Mouse (Mus musculus): ENCODE results near the gene Tecr. TPM values are rescaled to one million over a fixed set of nuclear protein-coding genes. Genes with fewer than 3 reads are reported as not detected.

Gene Tecr
- total and polyA plus RNA-seq, 3 experiments = 74.2 to 229 TPM; not detected in 1

DNA sequence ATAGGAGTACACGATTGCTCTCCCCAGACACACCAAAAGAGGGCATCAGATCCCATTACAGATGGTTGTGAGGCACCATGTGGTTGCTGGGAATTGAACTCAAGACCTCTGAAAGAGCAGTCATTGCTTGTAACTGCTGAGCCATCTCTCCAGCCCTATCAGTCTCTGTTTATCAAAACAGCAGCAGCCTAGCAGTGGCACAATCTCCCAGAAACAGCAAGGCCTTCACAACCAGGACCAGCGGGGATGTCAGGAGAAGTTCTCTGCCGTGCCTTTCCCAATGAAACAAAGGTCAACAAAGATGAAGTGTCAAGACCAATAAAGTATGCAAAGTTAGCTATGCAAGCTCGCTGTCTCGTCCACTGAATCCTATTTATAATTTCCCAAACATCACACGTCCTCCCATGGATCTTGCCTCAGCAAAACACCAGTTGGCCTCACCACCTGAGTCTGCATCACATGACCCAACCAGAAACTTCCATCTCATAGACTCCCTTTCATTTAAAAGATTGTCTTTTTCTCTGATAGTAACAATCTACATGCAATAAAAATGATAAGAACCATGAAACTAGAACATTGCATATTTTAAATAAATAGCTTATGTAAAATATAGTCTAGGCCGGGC lies 24.4 kb upstream of the Tecr start:
- no peaks in the 10 kb centered on the region for H3K9me3 ChIP-seq (replicated peaks; ENCODE audit: insufficient read depth, low read length)
- no peaks in the 10 kb centered on the region for H3K27me3 ChIP-seq (ENCODE audit: control insufficient read depth in 1 of 2, insufficient read depth in 2 of 2, low read length in 2 of 2)
- TF ChIP-seq ZKSCAN1 (IDR thresholded peaks at IDR 0.05; ENCODE audit: low read depth, low read length) (no peak), USF1 (IDR thresholded peaks at IDR 0.05; ENCODE audit: low read depth, low read length) (peak; percentile 18; the same call in 1 of the 2 replicates)
- no peak overlapping the region for H3K9ac ChIP-seq (ENCODE audit: control insufficient read depth, low read depth, low read length, poor library complexity, severe bottlenecking)
- H3K27ac ChIP-seq (ENCODE audit: control insufficient read depth, low read depth, low read length) = no peak overlapping the region
- DNase-seq (ENCODE audit: low read depth, low spot score) = no peak
- H3K36me3 ChIP-seq (ENCODE audit: control insufficient read depth in 1 of 2, insufficient read depth in 2 of 2, low read length in 2 of 2) = no peaks in the 10 kb centered on the region
- H3K79me2 ChIP-seq (ENCODE audit: control insufficient read depth, insufficient read depth, low read length, poor library complexity) = no peaks in the 10 kb centered on the region
- H3K4me3 ChIP-seq (ENCODE audit: control insufficient read depth in 1 of 2, insufficient read depth in 1 of 2, low read depth in 2 of 2, low read length in 2 of 2) = no peak overlapping the region
- H3K4me1 ChIP-seq (ENCODE audit: control insufficient read depth in 1 of 2, insufficient read depth in 2 of 2, low read length in 2 of 2) = no peaks in the 10 kb centered on the region

DNA sequence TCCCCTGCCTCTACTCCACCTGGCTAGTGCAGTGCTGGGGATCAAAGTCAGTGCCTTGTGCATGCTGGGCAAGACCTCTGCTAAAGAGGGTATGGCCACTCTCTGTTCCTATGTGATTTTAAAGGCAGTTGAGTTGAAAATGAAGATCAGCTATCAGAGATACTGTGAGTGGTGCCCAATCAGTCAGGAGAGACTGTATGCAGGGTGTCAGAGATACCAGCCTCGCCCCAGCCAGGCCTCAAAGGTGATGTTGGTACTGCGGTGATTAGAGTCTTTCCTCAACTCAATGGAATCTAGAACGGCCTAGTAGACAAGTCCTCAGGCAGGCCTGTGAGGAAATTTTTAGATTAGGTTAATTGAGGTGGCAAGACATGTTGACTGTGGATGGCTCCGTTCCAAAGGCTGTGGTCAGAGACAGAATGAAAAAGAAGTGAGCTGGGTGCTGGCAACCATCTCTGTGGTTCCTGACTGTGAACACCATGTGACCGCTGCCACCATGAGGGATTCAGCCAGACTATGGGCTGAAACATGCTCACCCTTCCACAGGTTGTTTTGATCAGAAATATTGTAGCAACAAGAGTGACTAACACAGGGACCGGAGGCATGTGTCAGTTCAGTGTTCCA lies 18.0 kb upstream of the Tecr start:
- H3K4me1 ChIP-seq (ENCODE audit: control insufficient read depth in 1 of 2, insufficient read depth in 2 of 2, low read length in 2 of 2) = peaks cover 5 to 23% of the 10 kb centered on the region in 2 experiments

DNA sequence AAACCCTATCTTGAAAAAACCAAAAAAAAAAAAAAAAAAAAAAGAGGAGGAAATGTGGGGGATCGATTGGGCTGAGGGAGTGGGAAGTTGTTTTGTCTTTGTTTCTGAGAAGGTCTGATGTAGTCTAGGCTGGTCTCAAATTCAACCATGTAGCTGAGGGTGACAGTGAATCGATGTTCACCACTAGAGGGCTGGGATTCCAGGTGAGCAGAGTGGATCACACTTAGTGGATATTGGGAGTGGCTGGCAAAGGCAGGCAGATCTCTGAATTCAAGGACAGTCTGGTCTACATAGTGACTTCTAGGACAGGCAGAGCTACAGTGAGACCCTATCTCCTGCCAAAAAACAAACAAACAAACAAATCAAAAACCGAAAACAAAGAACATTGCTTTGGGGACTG lies 17.0 kb upstream of the Tecr start:
- Histone ChIP-seq H3K27me3 (ENCODE audit: control insufficient read depth in 1 of 2, insufficient read depth in 2 of 2, low read length in 2 of 2) (no peaks in the 10 kb centered on the region), H3K79me2 (ENCODE audit: control insufficient read depth, insufficient read depth, low read length, poor library complexity) (no peaks in the 10 kb centered on the region; the same call in 1 of the 2 replicates), H3K4me1 (ENCODE audit: control insufficient read depth in 1 of 2, insufficient read depth in 2 of 2, low read length in 2 of 2) (peaks cover 5 to 23% of the 10 kb centered on the region in 2 experiments), H3K9me3 (replicated peaks; ENCODE audit: insufficient read depth, low read length) (no peaks in the 10 kb centered on the region), H3K27ac (ENCODE audit: control insufficient read depth, low read depth, low read length) (no peak overlapping the region), H3K9ac (ENCODE audit: control insufficient read depth, low read depth, low read length, poor library complexity, severe bottlenecking) (no peak overlapping the region), H3K36me3 (ENCODE audit: control insufficient read depth in 1 of 2, insufficient read depth in 2 of 2, low read length in 2 of 2) (peaks cover 0 to 13% of the 10 kb centered on the region in 2 experiments; a peak in 2 of 4 replicates), H3K4me3 (ENCODE audit: control insufficient read depth in 1 of 2, insufficient read depth in 1 of 2, low read depth in 2 of 2, low read length in 2 of 2) (no peak overlapping the region)
- no peak for TF ChIP-seq GATA1 (IDR thresholded peaks at IDR 0.05; ENCODE audit: low read depth, low read length)
- no peak for DNase-seq (ENCODE audit: low read depth, low spot score)

More for the DNA sequence above, 18.0 kb upstream of the Tecr start:
- no peak overlapping the region for H3K9ac ChIP-seq (ENCODE audit: control insufficient read depth, low read depth, low read length, poor library complexity, severe bottlenecking)
- no peaks in the 10 kb centered on the region; the same call in 1 of the 2 replicates for H3K79me2 ChIP-seq (ENCODE audit: control insufficient read depth, insufficient read depth, low read length, poor library complexity)
- H3K27me3 ChIP-seq (ENCODE audit: control insufficient read depth in 1 of 2, insufficient read depth in 2 of 2, low read length in 2 of 2) = no peaks in the 10 kb centered on the region
- no peak overlapping the region for H3K27ac ChIP-seq (ENCODE audit: control insufficient read depth, low read depth, low read length)
- DNase-seq (ENCODE audit: low read depth, low spot score) = peak; percentile 31
- TF ChIP-seq RAD21 (IDR thresholded peaks at IDR 0.05; ENCODE audit: low read depth, low read length) = no peak
- no peak for TF ChIP-seq ZC3H11A (IDR thresholded peaks at IDR 0.05; ENCODE audit: low read depth, low read length)
- no peak for TF ChIP-seq USF2 (IDR thresholded peaks at IDR 0.05; ENCODE audit: borderline replicate concordance in 1 of 2, insufficient read depth in 1 of 2, low read depth in 1 of 2, low read length in 2 of 2)
- no peak for TF ChIP-seq CTCF (IDR thresholded peaks at IDR 0.05 in 2 of 3, conservative IDR thresholded peaks at IDR 0.05 in 1 of 3; ENCODE audit: control insufficient read depth in 1 of 3, insufficient read depth in 1 of 3, low read depth in 2 of 3, low read length in 3 of 3, poor library complexity in 1 of 3, severe bottlenecking in 1 of 3)
- peak; percentile 63; the same call in 1 of the 2 replicates for TF ChIP-seq USF1 (IDR thresholded peaks at IDR 0.05; ENCODE audit: low read depth, low read length)
- no peak overlapping the region for H3K4me3 ChIP-seq (ENCODE audit: control insufficient read depth in 1 of 2, insufficient read depth in 1 of 2, low read depth in 2 of 2, low read length in 2 of 2)
- no peaks in the 10 kb centered on the region for H3K9me3 ChIP-seq (replicated peaks; ENCODE audit: insufficient read depth, low read length)
- H3K36me3 ChIP-seq (ENCODE audit: control insufficient read depth in 1 of 2, insufficient read depth in 2 of 2, low read length in 2 of 2) = peaks cover 0 to 13% of the 10 kb centered on the region in 2 experiments; a peak in 2 of 4 replicates
